Mouse (Mus musculus) gastrocnemius, postnatal 36 days (tissue): Measurements from ENCODE around the gene Gm21969. TPM values are rescaled to one million over a fixed set of nuclear protein-coding genes. Genes with fewer than 3 reads are reported as not detected.

ENCODE experiments used
- DNase-seq, 2 experiments: peaks; one replicate each; pipeline ENCODE4 v3.0.0; 2022
- intact Hi-C: fragments of 180-260 bp; cut with DNase I; formaldehyde crosslinking; loops from one replicate; pipeline ENCODE4 v1.15.1; 2025
- microRNA-seq, 2 experiments: library from miRNA; unstranded; fragments of <30 nt; microRNA quantifications; one replicate each; pipeline ENCODE4 v1.2.0; 2021
- total RNA-seq, 2 experiments: library from RNA; stranded (reverse); gene quantifications; 2 replicates each; pipeline ENCODE4 v1.2.3; 2021

Gm21969 gene
- total RNA-seq, 2 experiments from 2014 or later = not detected

- DNase-seq = no peak
- intact Hi-C loops = no loop called here
Observed at GRCm38 (mm10) chr4:139710467-139711334, 107.7 kb downstream of the Gm21969 start.

Small RNA genes lying within 50 kb of the gene (microRNA-seq; reads per million reads assigned to microRNA genes)
- gene Gm25571 = 0 reads per million in 2 experiments
- gene Mir7020 = 0 to 0.74 reads per million in 2 experiments

Other genes with a start within 250 kb of the Gm21969 start
- 1 to 10 TPM; 2.0 to 2.1 TPM for gene Iffo2, start 72.6 kb upstream of the Gm21969 start, total RNA-seq
- 10 to 100 TPM; 63.9 to 75.8 TPM for gene Aldh4a1, start 19.7 kb downstream of the Gm21969 start, total RNA-seq
- not detected for gene Tas1r2, start 50.4 kb downstream of the Gm21969 start, total RNA-seq
- 1 to 10 TPM; 1.7 to 3.1 TPM for gene Pax7, start 230.3 kb downstream of the Gm21969 start, total RNA-seq